Mouse (Mus musculus) spleen, adult 2 months (tissue): ENCODE data around the gene Gabbr2.

Experiments used
- CTCF ChIP-seq: fragments of 200-500 bp; IDR thresholded peaks from 2 replicates; pipeline ENCODE4 v1.5.1; 2011; ENCODE audit warnings: mild to moderate bottlenecking, inconsistent platforms; ENCODE audit not compliant: insufficient read depth, insufficient read length, insufficient replicate concordance; ENCODE audit errors: extremely low read depth
- POLR2A ChIP-seq: fragments of 200-500 bp; IDR thresholded peaks from 2 replicates; pipeline ENCODE4 v1.6.1; 2011; ENCODE audit warnings: low read depth, low read length, inconsistent platforms

- TF ChIP-seq POLR2A = no peak
- TF ChIP-seq CTCF = no peak
Measured at GRCm38 (mm10) chr4:46744583-46745155, 247.0 kb downstream of the Gabbr2 start.
